Mouse (Mus musculus) lung, embryonic 14.5 days (tissue): ENCODE data around the gene Gimd1. TPM values are rescaled to one million over a fixed set of nuclear protein-coding genes. Genes with fewer than 3 reads are reported as not detected.

Source experiments
- ATAC-seq: fragments of 200-750 bp; cut with Nextera tagmentation; 2 replicates; pipeline ENCODE4 v1.8.0; 2017; ENCODE audit warnings: mild to moderate bottlenecking, moderate TSS enrichment, moderate library complexity; ENCODE audit not compliant: insufficient read depth
- DNase-seq: peaks from one replicate; pipeline ENCODE4 v3.0.0-alpha.2; 2015
- H3K27ac ChIP-seq: fragments of 300-500 bp; sonication (generic); 2 replicates; pipeline ENCODE4 v1.5.1; 2014; ENCODE audit warnings: low read depth, mild to moderate bottlenecking, moderate library complexity
- H3K27me3 ChIP-seq: fragments of 300-500 bp; sonication (generic); 2 replicates; pipeline ENCODE4 v1.6.1; 2014; ENCODE audit warnings: low read length, control low read depth; ENCODE audit not compliant: insufficient read depth
- H3K36me3 ChIP-seq: fragments of 300-500 bp; sonication (generic); 2 replicates; pipeline ENCODE4 v1.6.1; 2014; ENCODE audit warnings: control low read depth; ENCODE audit not compliant: insufficient read depth
- H3K4me1 ChIP-seq: fragments of 300-500 bp; sonication (generic); 2 replicates; pipeline ENCODE4 v1.6.1; 2014; ENCODE audit warnings: antibody characterized with exemption, control low read depth; ENCODE audit not compliant: insufficient read depth
- H3K4me2 ChIP-seq: fragments of 300-500 bp; sonication (generic); 2 replicates; pipeline ENCODE4 v1.6.1; 2014; ENCODE audit warnings: mild to moderate bottlenecking
- H3K4me3 ChIP-seq: fragments of 300-500 bp; sonication (generic); 2 replicates; pipeline ENCODE4 v1.5.1; 2014; ENCODE audit warnings: low read depth, low read length
- H3K9ac ChIP-seq: fragments of 300-500 bp; sonication (generic); 2 replicates; pipeline ENCODE4 v1.6.1; 2014
- H3K9me3 ChIP-seq: fragments of 300-500 bp; sonication (generic); 2 replicates; pipeline ENCODE4 v1.6.1; 2016; ENCODE audit warnings: low read depth, low read length, control low read depth
- CTCF ChIP-seq: IDR thresholded peaks from 2 replicates; pipeline ENCODE4 v1.5.1; 2016; ENCODE audit warnings: antibody characterized with exemption, low read depth
- WGBS: fragments of 180-500 bp; shearing (Covaris S2); extraction: QIAGEN DNeasy Blood & Tissue Kit; methylation state at CpG from one replicate; pipeline ENCODE4 v1.1.7; 2014; 5-methylcytosine and 5-hydroxymethylcytosine counted together
- polyA plus RNA-seq: library from polyadenylated mRNA; unstranded; fragments of >200 nt; fragmentation: Nextera tagmentation; extraction: Ambion mirVana; gene quantifications from 2 replicates; pipeline ENCODE4 v1.2.1, GENCODE M21; 2014

The Gimd1 gene
- polyA plus RNA-seq, 1 experiment from 2014 or later: not detected

DNA sequence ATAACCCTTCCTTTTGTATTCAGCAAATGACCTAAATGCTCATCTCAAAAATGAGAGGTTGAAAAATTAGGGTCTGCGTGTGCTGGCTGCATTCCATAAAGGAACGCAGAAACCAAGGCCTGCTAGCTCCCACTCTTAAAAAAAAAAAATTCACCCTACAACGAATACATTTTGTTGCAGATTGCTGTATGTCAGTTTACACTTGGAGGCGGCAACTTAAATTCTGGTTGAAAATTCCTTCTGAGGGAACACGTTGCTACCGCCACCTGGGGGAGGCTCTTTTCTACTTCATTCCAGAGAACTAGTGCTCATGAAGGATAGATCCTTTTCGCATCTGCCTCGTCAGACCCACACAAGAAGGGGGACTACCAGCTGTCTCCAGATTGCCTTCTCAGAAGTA is 879 bp upstream of the Gimd1 start:
- no peaks in the 10 kb centered on the region for H3K27me3 ChIP-seq
- H3K27ac ChIP-seq: no peak overlapping the region
- peak; percentile 66 for DNase-seq
- H3K9me3 ChIP-seq: no peaks in the 10 kb centered on the region
- H3K9ac ChIP-seq: no peak overlapping the region
- H3K4me1 ChIP-seq: no peaks in the 10 kb centered on the region
- ATAC-seq: no peak
- no peak overlapping the region for H3K4me3 ChIP-seq
- no peaks in the 10 kb centered on the region for H3K36me3 ChIP-seq
- WGBS: 20% methylated on average over 8 of the region's 8 CpGs
- peak; percentile 37; the same call in 1 of the 2 replicates for TF ChIP-seq CTCF
- 0 out of 2 replicates have a peak overlapping the region, but pooled peaks have one; percentile 20 for H3K4me2 ChIP-seq

DNA sequence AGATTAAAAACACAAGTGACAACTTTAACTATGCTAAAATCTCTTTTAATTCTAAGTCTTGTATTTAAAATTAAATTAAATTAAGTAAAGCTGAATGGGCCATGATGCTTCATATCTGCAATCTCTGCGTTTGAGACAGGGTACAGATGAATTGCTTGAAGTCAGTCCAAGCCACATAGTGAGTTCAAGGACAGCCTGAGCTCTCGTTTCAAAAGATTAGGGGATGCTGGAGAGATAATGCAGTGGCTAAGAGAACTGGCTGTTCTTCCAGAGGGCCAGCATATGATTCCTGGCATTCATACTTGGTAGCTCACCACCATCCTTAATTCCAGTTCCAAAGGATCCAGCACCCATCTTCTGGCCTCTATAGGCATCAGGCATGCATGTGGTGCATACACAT is 3.6 kb downstream of the Gimd1 start:
- H3K9ac ChIP-seq: no peak overlapping the region
- 49% methylated on average over 2 of the region's 2 CpGs for WGBS
- no peaks in the 10 kb centered on the region for H3K27me3 ChIP-seq
- no peak for TF ChIP-seq CTCF
- ATAC-seq: no peak
- H3K4me1 ChIP-seq: no peaks in the 10 kb centered on the region
- no peaks in the 10 kb centered on the region for H3K9me3 ChIP-seq
- H3K27ac ChIP-seq: no peak overlapping the region
- no peak overlapping the region for H3K4me3 ChIP-seq
- no peak for DNase-seq
- no peaks in the 10 kb centered on the region for H3K36me3 ChIP-seq
- no peak overlapping the region for H3K4me2 ChIP-seq

DNA sequence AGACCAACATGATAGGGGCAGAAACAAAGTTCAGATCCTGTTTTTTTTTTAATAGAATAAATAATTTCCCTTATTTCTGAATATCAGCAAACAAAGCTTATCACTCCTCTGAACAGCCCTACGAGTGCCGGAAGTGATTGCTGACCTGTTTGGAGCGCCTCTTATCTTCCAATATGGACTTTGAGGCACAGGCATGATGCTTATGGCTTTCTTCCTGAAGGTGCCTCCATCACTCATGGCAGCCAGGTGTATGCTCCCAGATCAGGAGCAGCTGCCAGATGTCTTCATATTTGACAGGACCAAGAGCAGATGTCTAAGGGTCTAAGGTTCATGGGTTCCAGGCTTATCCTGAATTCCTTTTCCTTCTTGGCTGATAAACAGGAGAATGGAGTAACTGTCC is 7.5 kb downstream of the Gimd1 start:
- H3K36me3 ChIP-seq: no peaks in the 10 kb centered on the region
- H3K4me1 ChIP-seq: no peaks in the 10 kb centered on the region
- H3K9me3 ChIP-seq: no peaks in the 10 kb centered on the region
- no peaks in the 10 kb centered on the region for H3K27me3 ChIP-seq
- no peak for DNase-seq
- no peak for TF ChIP-seq CTCF
- no peak for ATAC-seq
- no peak overlapping the region for H3K4me2 ChIP-seq
- no peak overlapping the region for H3K27ac ChIP-seq
- no peak overlapping the region for H3K4me3 ChIP-seq
- WGBS: 75% methylated on average over 3 of the region's 3 CpGs
- H3K9ac ChIP-seq: no peak overlapping the region

DNA sequence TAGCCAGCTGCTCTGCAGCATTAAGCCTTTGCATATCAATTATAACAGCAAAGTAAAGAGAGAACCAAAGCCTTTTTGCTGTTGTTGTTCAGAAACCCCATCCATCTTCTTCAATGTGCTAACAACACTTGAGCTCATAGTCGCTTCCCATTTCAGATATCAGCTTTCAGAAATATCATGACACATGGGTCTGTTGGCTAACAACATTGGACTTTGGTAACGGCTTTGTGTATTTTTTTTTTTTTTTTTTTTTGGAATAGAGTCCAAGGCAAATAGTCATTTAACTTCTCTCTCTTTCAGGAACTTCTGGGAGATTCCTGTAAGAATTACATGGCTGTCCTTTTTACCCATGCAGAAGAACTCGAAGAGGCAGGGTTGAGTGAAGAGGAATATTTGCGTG is 14.5 kb downstream of the Gimd1 start:
- H3K4me1 ChIP-seq: no peaks in the 10 kb centered on the region
- H3K9ac ChIP-seq: no peak overlapping the region
- no peak for DNase-seq
- H3K36me3 ChIP-seq: no peaks in the 10 kb centered on the region
- no peak for TF ChIP-seq CTCF
- no peak for ATAC-seq
- no peak overlapping the region for H3K27ac ChIP-seq
- H3K4me3 ChIP-seq: no peak overlapping the region
- WGBS: 74% methylated on average over 4 of the region's 4 CpGs
- no peaks in the 10 kb centered on the region for H3K27me3 ChIP-seq
- no peaks in the 10 kb centered on the region for H3K9me3 ChIP-seq
- H3K4me2 ChIP-seq: no peak overlapping the region

DNA sequence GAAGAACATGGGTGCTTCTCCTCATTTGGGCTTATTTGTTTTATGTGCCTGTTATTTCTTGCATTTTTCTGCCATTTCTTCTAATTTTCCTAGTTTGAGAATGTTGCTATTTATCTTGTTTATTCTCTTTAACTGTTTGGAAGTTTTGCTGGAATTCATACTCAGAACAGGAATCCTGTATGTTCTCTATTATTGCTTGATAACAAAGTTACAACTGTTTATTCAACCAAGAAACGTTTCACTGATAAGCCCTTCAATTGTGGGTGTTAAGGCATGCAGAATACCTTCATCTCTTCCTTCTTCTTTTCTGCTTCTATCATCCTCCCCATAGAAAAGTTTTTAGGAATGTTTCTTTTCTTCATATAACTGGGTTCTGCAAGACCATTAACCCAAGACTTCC is 17.2 kb downstream of the Gimd1 start:
- Histone ChIP-seq H3K4me2 (no peak overlapping the region), H3K36me3 (no peaks in the 10 kb centered on the region), H3K27me3 (no peaks in the 10 kb centered on the region), H3K9ac (no peak overlapping the region), H3K27ac (no peak overlapping the region), H3K4me1 (no peaks in the 10 kb centered on the region), H3K9me3 (no peaks in the 10 kb centered on the region), H3K4me3 (no peak overlapping the region)
- no peak for TF ChIP-seq CTCF
- no peak for DNase-seq
- ATAC-seq: no peak
- WGBS: 22% methylated on average over 1 of the region's 1 CpGs

DNA sequence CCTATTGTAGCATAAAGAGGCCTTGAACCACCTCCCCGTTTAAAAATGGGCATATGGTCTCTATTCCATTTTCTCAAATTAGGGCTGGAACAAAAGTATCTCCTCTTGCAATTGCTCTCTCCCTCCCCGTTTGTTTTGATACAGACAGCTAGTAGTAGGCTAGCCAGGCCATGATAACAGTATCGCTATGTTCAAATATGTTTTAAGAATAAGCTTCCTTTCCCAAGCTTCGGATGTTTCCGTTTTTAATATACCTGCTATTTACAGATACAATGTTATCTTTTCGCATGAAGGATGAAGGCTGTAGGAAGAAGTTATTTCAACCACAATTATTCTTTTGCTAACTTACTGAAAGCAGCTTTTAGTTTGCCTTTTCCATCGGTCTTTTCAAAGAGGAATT is 19.7 kb downstream of the Gimd1 start:
- H3K4me1 ChIP-seq: no peaks in the 10 kb centered on the region
- ATAC-seq: no peak

DNA sequence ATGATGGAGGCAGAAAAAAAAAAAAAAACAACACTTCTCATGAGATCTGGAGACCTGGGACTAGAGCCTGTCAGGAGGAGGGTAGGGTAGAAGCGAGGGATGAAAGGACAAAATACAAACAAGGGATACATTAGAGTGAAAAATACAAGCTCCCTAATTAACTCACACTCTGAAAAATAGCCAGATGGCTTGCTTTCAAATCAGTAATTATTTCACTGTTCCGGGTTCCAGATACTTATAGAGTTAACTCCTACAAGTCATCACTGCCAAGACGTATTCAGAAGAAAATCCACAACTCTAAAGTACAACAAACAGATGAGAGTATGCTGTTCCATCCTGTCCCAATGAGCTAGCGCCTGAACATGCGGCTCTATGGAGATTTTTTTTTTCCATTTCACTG is 20.6 kb downstream of the Gimd1 start:
- Histone ChIP-seq H3K9ac (no peak overlapping the region), H3K4me3 (no peak overlapping the region), H3K27me3 (no peaks in the 10 kb centered on the region), H3K4me1 (no peaks in the 10 kb centered on the region), H3K36me3 (no peaks in the 10 kb centered on the region), H3K27ac (no peak overlapping the region), H3K9me3 (no peaks in the 10 kb centered on the region), H3K4me2 (no peak overlapping the region)
- ATAC-seq (no peak), DNase-seq (peak; percentile 26)
- 63% methylated on average over 5 of the region's 5 CpGs for WGBS
- no peak for TF ChIP-seq CTCF

More for the DNA sequence above, 19.7 kb downstream of the Gimd1 start:
- Histone ChIP-seq H3K9me3 (no peaks in the 10 kb centered on the region), H3K36me3 (no peaks in the 10 kb centered on the region), H3K4me3 (no peak overlapping the region), H3K27ac (no peak overlapping the region), H3K9ac (no peak overlapping the region), H3K4me2 (no peak overlapping the region), H3K27me3 (no peaks in the 10 kb centered on the region)
- no peak for DNase-seq
- WGBS: 81% methylated on average over 7 of the region's 7 CpGs
- no peak for TF ChIP-seq CTCF

DNA sequence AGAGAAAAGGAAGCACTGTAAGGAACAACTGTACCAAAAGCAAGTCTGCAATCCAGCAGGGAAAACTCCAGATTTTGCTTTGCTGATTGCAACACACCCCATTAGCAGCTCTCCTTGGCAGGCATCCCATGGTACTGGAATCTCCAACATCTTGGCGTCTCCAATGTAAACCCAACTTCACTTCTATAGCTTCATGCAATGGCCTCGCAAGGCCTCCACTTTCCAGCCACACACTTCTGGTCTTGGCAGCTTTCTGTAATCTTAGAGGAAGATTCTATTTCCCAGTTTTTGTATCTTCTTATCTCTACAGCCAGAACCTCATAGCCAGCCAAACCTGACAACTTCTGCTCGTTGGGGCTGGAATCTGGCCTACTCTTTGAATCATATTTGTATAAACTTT is 22.2 kb downstream of the Gimd1 start:
- H3K27ac ChIP-seq: 0 out of 2 replicates have a peak overlapping the region, but pooled peaks have one; percentile 14
- TF ChIP-seq CTCF: no peak
- ATAC-seq: peak; percentile 95
- H3K36me3 ChIP-seq: no peaks in the 10 kb centered on the region
- no peak overlapping the region for H3K9ac ChIP-seq
- peak; percentile 95 for DNase-seq
- H3K9me3 ChIP-seq: no peaks in the 10 kb centered on the region
- no peak overlapping the region for H3K4me2 ChIP-seq
- H3K27me3 ChIP-seq: no peaks in the 10 kb centered on the region
- H3K4me3 ChIP-seq: no peak overlapping the region
- WGBS: 46% methylated on average over 3 of the region's 3 CpGs
- no peaks in the 10 kb centered on the region for H3K4me1 ChIP-seq
